Mouse (Mus musculus): Measurements from ENCODE around the gene Maats1.

Maats1 gene

DNA sequence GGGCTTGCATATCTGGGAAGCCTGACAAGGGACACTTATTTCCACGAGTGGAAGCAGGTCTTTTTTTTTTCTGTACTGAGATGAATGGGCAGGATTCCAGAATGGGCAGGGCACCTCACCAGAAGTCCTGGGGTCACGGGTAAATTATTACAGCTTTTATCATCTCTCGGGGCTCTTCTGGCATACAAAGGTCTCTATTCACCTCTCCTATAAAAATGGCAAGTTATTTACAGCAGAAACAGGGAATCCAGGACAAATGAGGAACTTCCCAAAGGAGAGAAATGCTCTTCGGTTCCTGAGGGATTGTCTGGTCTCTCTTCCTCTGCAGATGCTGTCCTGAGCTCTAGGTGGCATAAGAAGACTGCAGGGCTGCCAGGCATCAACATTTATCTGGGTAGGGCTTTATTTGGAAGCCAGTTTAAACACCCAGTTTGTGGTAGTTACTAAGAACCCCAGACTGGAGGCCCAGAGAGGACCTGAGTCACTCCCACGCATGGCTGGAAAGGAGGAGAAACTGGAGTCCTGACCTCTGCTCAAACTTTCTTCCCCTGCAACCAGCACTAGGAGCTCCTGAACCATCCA lies 46.5 kb downstream of the Maats1 start:
- no peak for DNase-seq (ENCODE audit: extremely low spot score, low read depth, low spot score)

DNA sequence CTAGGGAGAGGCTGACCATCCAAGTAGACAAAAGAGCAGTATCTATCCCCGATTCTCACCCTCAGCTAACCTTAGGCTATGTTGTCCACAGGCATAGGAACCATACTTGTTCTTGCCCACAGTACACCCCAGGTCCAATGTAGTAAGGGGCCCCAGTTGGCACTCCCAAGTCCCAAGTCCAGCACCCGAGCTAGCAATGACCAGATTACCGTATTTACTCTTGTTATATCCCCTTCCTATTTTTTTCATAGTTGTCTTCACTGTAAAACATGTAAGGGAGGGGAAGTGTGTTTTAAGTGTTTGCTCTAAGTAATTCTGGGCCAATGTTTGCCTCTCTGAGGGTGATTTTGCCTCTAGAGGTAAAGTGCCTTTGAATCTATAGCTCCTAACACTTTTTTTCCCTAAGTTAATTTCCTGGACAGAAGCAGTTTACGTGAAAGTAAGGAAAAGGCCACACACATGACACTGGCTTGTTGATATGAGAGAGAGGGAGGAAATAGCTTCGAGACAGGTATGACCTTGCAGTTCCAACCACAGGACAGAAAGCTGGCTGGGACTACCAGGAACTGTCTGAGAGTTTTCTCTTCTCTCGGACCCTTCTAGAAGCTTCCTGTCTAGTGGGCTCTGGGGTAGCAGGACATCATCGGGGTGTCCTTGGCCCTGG lies 47.1 kb downstream of the Maats1 start, which contains the start of gene Nr1i2:
Gene Nr1i2 (minus strand): TSS at position 140 of the 664 bp plus-strand sequence.
- no peak for DNase-seq (ENCODE audit: extremely low spot score, low read depth, low spot score)

DNA sequence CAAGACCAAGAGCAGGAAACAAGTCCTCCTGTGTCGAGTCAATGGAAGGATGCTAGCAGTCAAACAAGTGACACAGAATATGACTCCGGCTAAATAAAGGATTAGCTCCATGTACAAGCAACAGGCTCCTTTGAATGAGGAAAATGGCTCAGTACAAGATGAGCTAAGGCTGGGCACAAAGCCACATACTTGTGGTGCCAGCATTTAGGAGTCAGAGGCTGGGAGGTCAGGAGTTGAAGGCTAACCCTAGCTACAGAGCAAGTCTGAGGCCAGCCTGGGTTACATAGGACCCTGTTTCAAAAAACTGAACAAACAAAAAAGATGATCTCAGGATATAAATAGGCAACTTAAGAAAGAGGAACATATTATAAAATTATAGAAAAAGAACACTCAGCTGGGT lies 51.8 kb downstream of the Maats1 start:
- DNase-seq (ENCODE audit: extremely low spot score, low read depth, low spot score) = no peak

DNA sequence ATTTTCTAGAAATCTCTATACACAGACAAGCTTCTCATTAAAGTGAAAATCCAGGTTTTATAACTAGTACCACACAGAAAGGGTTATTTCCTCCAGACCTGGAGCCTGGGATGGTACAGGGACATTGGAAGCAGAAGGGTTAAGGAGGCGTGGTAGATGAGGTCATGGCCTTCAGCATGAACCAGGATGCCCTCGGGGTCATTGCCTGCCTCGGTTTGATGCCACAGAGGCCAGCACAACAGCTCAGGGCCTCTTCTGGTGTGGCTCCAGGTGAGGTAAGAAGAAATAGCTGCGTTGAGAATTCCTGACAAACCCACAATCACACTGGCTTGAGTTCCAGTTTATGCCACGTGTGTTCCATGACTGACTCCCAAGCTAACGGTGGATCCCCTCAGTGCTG lies 53.1 kb downstream of the Maats1 start:
- no peak for DNase-seq (ENCODE audit: extremely low spot score, low read depth, low spot score)

DNA sequence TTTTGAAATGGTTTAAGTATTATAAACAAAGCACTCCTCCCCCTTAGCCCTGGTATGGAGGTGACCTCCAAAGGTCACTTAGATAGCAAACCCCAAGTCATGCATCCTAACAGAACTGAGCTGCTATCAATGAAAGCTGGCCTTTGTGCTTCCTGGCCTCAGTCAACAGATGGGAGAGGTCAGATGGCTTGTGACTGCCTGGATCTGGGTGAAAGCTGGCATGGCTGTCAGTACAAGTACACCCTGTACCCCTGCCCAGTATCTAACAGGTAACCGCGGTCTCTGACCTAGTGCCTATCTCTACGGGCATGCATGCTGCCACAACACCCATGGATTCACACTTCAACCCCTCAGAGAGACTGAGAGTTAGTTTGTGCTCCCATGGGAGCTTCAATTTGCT lies 54.2 kb downstream of the Maats1 start:
- no peak for DNase-seq (ENCODE audit: extremely low spot score, low read depth, low spot score)

DNA sequence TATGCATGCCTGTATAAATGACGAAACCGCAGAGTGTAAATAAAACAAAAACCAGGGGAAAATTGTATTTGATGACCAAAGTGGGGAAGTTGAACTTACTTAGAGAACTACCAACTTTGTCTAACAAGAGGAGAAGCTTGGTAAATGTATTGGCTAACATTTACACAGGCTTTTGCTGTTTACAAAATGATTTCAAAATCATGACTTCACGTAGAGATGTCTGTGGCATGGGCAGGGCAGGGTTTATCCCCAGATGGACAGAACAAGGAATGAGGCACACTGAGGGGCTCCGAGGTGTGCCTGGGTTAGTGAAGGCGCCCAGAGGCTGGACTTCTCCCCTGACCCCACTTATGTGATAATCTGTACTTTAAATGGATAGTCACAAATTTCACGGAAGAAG lies 54.6 kb downstream of the Maats1 start:
- DNase-seq (ENCODE audit: extremely low spot score, low read depth, low spot score) = no peak

DNA sequence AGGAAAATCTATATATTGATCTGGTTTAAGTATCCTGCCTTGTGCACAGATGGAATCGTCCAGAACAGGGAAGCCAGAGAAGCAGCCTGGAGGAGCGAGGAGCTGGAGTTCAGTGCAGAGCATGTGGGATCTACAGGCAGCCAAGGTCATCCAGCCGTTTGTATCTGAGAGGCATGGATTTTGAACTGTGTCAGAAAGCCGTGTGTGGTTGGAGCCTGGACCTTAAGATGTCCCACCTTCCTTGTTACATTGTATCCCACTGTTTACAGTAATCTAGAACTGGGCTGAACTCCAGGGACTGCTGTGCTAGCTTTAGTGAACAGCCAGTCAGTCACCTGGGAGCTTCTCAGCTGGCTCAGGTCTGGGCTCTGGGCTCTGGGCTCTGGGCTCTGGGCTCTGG lies 55.4 kb downstream of the Maats1 start:
- DNase-seq (ENCODE audit: extremely low spot score, low read depth, low spot score) = no peak

DNA sequence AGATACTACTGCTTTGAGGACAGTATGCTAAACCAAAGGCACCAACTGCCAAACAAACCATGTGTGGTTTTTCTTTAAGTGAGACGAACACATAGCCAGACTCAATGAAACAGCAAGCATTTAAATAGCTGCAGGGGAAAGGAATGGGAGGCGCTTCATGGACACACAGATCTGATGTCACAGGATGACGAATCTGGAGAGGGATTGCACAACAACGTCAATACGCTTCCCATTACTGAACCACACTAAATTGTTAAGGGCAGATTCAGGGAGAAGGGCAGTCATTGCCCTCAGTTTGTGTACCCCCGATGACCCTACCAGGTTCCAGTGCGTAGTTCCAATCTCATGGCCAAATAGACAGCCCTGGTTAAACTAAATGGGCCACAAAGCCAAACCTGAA lies 56.1 kb downstream of the Maats1 start:
- no peak for DNase-seq (ENCODE audit: extremely low spot score, low read depth, low spot score)

DNA sequence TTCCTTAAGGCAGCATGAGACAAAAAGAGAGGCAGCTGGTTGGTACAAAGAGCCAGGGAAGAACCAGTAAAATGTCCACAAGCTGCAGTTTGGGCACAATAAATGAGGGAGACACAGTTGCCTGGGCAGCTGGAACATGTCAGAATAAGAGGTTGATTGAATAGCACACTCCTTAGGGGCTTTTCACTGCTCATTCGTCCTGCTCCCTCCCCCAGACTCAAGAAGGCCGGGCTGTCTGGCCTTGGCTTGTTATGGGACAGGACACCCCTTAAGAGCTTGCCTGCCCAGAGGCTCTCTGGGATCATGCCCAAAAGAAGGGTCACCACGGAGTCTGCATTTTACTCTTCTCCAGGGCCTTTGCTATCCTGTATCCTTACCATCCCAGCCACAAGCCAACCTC lies 58.6 kb downstream of the Maats1 start:
- DNase-seq (ENCODE audit: extremely low spot score, low read depth, low spot score) = no peak

DNA sequence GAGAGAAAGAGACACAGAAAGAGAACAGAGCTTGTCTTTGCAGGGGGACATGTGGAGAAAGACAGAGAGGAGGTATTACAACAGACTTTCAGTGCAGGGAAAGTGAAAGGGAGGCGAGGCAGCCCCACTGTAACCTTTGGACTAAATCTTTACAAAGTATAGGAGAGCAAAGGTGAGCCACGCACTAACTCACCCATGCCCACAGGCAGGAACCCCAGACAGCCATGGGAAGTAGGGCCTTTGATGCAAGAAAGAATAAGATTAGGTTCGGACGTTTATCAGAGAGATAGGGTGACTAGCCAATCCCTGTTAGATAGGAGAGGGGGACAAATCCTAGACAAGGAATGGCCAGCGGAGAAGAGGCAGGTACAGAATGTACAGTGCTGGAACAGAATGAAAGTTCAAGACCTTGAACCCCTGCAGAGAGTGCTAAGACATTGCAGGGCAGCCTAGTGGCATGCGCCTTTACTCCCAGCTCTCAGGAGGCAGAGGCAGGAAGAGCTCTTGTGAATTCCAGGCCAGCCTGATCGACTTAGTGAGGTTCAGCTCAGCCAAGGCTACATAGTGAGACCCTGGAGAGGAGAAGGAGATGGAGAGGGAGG lies 59.3 kb downstream of the Maats1 start:
- no peak for DNase-seq (ENCODE audit: extremely low spot score, low read depth, low spot score)

DNA sequence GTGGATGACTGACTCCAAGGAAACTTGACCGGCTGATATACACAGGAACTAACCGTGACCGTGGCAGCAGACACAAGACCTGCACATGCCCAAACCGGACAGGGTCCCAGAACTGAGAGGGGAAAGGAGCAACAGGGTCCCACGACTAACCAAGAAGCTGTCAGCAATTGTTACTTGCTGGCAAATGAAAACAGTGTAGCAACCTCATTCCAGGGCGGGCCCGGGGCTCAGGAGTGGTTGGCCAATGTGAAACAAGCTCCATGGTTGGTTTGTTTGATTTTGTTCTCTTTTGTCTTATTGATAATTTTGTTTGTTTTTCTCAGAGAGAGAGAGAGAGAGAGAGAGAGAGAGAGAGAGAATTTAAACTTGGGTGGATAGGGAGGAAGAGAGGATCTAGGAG lies 61.0 kb downstream of the Maats1 start:
- DNase-seq (ENCODE audit: extremely low spot score, low read depth, low spot score) = no peak

DNA sequence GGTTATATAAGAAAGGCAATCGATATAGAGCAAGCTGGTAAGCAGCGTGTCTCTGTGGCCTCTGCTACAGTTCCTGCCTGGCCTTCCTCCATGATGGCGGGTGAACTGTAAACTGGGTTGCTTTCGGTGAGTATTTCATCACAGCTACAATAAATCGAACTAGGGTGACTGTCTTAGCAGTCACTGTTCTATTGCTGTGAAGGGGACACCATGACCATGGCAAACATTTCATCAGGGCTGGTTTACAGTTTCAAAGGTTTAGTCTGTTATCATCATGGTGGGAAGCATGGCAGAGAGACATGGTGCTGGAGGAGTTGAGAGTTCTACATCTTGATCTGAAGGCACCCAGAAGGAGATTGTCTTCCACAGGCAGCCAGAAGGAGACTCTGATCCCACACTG lies 62.1 kb downstream of the Maats1 start:
- DNase-seq (ENCODE audit: extremely low spot score, low read depth, low spot score) = no peak

DNA sequence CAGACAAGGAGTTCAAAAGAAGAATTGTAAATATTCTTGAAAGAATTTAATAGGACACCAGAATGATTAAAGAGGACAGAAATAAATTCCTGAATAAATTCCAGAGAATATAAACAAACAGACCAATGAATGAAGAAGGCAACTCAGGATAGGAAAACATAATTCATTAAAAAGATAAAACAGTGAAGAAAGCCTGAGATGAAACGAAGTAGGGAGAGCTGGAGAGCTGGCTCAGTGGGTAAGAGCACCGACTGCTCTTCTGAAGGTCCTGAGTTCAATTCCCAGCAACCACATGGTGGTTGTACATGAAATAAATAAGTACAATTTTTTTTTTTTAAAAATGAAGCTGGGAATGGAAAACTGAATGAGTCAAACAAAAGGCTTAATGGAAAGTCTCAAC lies 67.2 kb downstream of the Maats1 start:
- DNase-seq (ENCODE audit: extremely low spot score, low read depth, low spot score) = no peak

DNA sequence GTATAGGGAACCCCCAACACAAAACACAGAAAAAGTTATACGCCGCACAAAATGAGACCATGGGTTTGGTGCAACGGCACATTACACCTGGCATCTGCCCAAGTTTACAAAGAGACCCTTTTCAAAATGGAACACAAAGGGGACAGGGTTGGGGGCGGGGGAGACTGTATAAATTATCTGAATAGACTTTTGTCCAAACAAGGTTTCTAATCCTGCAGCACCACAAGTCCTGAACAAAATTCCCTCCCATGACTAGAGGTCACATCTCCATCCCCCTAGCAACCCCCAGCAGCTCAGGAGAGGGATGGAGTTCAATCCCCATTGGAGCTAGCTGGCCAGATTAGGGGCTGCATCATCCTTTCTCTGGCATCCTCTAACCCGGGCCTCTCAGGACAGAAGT lies 69.5 kb downstream of the Maats1 start:
- DNase-seq (ENCODE audit: extremely low spot score, low read depth, low spot score) = no peak

DNA sequence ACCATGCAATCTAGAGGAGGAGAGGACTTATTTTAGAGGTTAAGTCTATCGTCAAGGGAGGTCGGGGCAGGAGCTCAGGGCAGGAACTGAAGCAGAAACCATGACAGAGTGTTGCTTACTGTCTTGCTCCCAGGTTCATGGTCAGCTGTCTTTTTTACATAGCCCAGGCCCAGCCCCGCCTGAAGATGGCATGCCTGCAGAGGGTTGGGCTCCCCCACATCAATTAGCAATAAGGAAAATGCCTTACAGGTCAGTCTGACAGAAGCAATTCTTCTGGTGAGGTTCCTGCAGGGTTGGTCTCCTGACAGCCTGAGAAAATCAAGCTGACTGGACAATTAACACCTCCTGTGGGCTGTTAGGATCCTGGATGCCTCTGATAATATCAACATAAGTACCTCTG lies 70.3 kb downstream of the Maats1 start:
- DNase-seq (ENCODE audit: extremely low spot score, low read depth, low spot score) = no peak

DNA sequence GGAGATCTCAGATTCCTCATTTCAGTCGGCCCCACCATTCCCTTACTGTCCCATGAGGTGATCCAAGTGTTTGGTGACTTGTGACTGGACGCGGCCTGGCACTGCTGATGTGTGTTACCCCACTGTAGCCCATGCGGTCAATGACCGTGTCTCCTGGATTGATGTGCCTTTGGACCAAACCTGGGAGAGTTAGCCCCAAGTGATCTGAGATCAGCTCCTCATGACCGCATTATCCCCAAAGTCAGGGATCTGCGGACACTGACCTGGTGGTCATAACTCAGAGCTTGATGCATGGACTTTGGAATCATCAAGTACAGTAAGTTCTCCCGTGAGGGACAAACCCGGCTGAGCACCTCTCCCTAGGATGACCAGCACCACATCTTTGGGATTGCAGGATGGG lies 86.0 kb downstream of the Maats1 start:
- DNase-seq (ENCODE audit: extremely low spot score, low read depth, low spot score) = no peak

DNA sequence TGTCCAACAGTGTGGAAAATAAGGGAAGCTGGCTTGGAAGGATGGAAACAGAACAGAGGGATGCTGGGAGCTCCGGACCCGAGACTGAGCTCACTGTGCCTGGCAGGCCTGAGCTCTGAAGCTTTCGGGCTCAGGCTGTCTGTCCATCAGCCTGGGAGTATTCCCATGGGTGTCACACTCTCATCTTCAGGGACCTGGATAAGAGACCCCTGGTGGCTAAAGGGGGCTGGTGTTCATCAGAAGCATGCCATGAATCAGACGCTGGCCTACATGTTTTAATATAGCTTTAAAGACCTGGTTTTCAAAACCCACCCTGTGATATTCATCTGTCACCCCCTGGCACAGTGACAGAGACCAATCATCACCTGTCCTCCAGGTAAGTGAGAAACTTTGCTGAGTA lies 86.8 kb downstream of the Maats1 start:
- no peak for DNase-seq (ENCODE audit: extremely low spot score, low read depth, low spot score)

DNA sequence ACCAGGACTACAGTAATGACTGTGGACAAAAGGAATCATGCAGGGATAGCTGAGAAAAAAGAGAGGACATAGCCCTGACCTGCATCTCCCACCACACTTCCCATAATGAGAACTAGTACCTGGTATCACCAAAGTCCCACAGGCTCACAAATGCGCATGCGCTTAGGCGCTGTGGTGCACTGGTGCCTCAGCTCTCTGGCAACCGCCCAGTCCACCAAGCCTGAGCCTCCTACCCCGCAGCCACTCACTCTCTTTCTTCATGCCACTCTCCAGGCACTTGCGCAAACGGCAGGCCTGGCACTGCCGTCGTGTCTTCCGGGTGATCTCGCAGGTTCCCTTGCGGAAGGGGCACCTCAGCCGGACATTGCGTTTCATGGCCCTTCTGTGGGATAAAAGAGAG lies 87.9 kb downstream of the Maats1 start:
- DNase-seq (ENCODE audit: extremely low spot score, low read depth, low spot score) = no peak

DNA sequence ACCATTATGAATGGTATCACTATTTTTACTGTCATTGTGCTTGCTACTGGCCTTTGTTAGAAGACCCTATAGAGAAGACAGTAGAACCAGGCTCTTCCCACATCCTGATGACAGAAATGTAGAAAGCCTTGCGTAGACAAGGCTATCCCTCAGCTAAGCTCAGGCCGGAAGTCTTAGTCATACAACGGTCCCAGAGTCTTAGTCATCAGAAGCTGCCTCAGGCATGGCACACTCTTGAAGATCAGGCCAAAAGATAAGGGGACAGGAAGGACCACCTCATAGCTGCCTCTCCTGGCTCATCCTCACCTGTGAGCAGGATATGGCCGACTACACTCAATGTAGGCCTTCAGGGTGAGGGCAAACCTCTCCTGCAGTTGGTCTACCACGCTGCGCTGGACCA lies 91.5 kb downstream of the Maats1 start:
- no peak for DNase-seq (ENCODE audit: extremely low spot score, low read depth, low spot score)

DNA sequence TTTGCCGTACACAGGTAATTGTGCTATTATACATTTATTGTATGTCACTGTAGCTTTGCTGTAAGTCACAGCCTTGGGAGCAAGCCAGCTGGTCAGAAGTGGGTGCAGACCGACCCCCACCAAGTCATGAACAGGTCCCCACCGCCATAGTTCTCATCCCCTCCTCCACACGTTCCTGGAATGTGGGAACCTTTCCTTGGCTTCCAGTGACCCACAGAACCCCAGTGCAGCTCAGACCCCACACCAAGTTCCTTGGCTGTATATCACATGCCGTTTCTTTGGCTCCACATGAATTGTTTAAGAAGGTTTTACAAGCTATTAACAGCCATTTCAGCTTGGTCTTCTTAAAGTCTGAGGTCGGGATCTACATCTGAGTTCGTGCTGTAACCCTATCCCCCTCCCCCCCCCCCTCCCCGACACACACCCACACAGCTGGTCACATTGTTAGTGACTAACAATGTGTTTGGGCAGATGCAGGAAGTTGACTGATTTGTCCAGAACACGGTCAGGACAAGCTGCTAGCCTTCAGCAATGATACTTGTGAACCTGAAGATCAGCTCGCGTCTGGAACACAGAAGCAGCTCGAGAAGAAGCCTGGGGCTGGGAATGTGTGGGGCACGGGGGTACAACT lies 93.5 kb downstream of the Maats1 start:
- no peak for DNase-seq (ENCODE audit: extremely low spot score, low read depth, low spot score)
